Mouse (Mus musculus) heart, adult 9 months (tissue): ENCODE results near the gene Dlst.

Source experiments
- DNase-seq, 2 experiments: peaks; one replicate each; pipeline ENCODE4 v3.0.0; 2022; ENCODE audit warnings: low spot score in 2 of 2

Gene Dlst

DNA sequence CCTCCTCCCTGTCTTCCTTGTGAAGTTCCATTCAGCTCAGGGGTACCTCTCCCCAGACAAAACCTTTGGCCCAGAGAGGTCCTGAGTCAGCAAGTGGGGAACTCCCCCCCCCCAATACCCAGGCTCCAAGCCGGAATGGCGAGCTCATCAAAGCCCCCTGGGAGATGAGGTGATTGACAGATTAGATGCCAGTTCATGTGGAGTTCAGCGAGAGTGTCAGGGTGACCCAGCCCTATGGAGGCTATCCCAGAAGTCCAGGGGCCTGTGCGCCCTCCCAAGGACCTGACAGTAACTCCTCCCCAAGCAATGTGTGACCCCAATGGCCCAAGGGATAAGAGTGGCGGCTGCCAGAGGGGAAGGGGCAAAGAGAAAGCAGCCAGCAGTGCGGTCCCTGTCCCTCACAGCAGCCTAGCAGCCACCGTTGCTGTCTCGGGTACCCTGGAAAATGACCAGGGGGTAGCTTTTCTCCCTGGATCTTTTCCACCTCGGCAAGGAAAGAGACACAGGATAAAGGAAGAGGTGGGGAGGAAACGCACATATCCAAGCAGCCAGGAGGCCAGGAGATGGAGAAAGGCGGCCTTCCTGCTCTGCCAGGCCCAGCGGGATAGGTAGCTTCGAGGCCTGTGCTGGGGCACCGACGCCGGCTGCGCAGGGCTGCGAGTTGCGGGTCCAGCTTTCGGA, 39.8 kb downstream of the Dlst start:
- peak in 1 of 2 experiments; percentile 40 for DNase-seq

DNA sequence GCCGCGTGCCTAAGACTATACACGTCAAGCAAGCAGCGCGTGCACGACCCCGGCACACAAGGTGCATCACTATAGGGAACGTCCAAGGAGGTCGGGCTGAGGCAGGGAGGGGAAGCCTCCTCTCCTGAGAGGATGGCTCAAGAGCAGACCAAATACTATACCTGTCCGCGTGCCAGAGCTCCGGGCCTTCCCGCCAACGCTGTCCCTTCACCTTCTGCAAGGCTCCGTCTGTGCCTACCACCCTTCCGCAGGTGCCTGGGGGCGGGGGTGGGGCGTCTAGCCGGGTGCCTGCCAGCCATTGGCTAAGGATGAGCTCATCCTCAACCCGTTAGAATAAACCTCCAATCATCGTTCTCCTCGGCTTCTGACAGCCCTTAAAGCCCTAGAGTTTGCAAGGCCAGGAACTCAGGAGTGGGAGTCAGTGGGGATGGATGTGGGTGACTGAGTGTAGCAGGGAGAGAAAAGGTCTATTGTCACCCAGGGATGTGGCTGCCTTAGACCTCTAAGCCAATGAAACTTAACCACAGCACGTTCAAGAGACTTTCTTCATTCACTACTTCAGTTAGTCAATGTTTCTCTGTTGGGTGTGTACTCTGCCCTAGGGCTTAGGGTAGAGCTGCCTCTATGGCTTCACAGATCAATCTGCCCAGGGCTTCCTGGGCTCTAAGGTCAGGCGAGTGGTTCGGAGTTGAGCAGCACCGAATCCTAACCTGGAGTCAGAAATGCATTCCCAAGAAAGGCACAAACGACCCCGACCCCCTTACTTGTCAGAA, 40.6 kb downstream of the Dlst start, which contains the start of gene Rps6kl1:
TSS of gene Rps6kl1 (minus strand) at position 263 of the 773 bp plus-strand sequence.
- DNase-seq = peak in 1 of 2 experiments; percentile 60

DNA sequence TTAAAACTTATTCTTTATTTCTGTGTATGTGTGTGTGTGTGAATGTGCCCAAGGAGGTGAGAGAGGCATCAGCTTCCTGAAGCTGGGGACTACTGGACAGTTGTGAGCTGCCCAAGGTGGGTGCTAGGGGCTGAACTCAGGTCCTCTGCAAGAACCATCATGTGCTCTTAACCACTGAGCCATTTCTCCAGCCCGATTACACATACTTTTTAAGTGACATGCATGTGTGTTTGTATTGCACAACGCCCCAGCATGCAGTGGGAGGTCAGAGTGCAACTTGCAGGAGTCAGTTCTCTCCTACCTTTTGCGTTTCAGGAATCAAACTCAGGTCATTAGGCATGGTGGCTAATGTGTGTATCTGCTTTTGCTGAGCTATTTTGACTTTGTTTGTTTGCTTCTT, 42.4 kb downstream of the Dlst start:
- no peak for DNase-seq

GRCm38 (mm10) chr12:85156324-85156723, 45.7 kb downstream of the Dlst start:
- no peak for DNase-seq

- DNase-seq = peak in 1 of 2 experiments; percentile 45
These were observed 47.3 kb downstream of the Dlst start for GRCm38 (mm10) chr12:85157797-85158460.

DNA sequence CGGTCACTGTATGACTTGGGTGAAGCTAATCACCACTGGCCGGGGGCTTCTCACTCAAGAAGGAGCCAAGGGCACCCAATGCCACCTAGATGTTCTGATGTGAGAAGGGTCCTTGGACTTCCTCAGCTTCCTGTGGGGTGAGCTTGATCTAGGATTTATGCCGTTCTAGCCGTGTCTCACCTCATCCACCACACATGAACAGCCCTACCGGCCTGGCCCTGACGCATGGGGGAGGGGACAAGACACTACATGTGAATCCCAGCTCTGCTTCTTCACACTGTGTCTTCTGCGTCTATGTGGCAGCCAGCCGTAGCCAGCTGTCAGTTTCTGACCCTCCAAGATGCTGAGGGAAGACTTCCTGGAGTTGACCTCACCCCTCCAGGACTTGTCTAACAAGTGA, 48.2 kb downstream of the Dlst start:
- DNase-seq = peak in 1 of 2 experiments; percentile 40

GRCm38 (mm10) chr12:85159592-85159991, 49.0 kb downstream of the Dlst start:
- DNase-seq = peak; percentile 80 to 82

DNA sequence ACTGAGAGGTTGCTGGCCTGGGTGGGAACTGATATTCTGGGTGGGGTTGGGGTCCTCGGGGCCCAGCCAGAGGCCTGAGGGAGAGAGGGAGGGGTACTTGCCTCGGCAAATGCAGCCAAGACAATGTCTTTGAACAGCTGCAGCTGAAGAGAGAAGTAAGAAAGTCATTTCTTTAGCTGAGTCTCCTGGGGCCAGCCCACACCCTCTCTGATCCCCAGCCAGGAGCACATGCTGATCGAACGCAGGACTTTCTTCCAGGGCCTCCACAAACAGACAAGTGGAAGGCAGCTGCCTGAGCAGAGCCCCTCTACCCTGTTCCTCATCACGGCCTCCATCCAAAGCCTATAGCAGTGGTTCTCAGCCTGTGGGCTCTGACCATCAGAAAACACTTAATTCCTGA, 54.4 kb downstream of the Dlst start:
- DNase-seq = peak in 1 of 2 experiments; percentile 74

GRCm38 (mm10) chr12:85166631-85167030, 56.0 kb downstream of the Dlst start:
- DNase-seq = no peak

- DNase-seq = peak; percentile 75 to 79
These were observed 58.7 kb downstream of the Dlst start for GRCm38 (mm10) chr12:85169117-85169858.

DNA sequence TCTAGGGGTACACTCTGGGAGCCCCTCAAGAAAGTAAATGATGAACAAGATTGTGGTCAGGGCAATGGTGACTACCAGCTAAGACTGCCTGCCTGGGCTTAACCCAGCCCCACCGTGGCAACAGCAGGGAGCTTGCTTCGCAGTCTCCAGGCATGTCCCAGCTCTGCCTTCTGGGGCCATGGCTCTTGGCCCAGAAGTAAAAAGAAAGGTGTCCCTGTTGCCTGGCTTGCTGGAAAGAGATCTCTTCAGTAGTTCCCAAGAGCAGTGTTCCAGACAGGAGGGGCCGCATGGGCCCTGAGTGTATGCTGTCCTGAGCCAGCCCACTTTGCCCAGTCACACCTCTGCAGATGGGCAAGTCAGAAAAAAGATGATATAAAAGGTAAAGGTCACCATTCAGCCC, 59.2 kb downstream of the Dlst start:
- DNase-seq = no peak

DNA sequence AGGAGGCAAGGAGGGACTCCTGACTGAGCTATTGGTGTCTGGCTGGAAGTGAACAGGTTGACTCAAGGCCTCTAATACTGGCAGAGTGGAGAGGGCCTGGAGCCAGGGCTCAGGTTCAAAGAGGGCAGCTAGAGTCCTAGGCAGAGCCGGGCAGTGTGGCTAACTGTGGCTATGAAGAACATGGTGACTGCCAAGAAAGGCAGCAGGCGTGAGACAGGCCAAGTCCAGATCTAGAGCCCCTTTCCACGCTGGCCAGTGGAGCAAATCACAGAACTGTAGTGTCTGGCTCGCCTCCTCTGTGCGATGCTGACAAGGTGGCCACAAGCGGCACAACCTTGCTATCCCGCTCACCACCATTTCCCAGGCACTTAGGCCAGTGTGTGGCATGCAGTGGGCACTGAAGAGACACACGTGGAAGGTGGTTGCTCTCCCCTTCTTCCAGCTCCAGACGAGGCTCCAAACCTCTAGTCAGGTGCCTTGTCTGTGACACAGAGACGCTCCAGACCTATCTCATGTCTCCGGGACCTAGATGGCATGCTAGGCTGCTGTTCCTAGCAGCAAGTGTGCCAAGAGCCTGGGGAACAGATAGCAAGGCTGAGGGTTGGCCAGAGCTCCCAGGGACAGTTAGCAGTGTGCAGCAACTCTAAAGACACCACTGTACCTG, 59.8 kb downstream of the Dlst start:
- peak in 1 of 2 experiments; percentile 58 for DNase-seq

GRCm38 (mm10) chr12:85170948-85171307, 60.3 kb downstream of the Dlst start:
- DNase-seq = no peak

- no peak for DNase-seq
These were observed 63.4 kb downstream of the Dlst start for GRCm38 (mm10) chr12:85174016-85174415.

DNA sequence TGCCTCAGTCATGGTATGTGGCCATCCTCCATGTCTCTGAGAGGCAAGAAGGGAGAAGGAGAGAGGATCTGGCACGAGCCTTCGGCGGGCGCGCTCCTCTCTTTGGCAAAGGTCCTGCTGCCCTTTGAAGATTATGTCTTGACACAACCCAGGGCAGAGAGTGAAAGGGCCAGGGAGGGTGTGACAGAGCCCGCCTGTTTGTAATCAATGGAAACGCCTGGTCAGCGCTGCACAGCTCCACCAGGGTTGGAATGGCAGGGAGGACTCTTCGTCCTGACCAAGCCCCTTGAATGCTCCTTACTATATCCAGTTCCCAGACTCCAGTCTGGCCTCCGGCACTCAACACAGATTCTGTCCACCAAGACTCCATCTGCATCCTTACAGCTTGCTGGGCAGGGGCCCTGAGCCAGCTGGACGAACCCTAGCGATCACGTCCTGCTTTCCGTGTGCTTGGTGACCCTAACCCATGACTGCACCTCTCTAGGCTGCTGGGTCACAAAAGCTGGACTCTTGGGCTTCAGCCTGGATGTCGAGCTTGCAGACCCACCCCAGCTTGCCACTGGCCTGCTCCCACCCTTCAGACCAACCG, 64.5 kb downstream of the Dlst start:
- DNase-seq = no peak

DNA sequence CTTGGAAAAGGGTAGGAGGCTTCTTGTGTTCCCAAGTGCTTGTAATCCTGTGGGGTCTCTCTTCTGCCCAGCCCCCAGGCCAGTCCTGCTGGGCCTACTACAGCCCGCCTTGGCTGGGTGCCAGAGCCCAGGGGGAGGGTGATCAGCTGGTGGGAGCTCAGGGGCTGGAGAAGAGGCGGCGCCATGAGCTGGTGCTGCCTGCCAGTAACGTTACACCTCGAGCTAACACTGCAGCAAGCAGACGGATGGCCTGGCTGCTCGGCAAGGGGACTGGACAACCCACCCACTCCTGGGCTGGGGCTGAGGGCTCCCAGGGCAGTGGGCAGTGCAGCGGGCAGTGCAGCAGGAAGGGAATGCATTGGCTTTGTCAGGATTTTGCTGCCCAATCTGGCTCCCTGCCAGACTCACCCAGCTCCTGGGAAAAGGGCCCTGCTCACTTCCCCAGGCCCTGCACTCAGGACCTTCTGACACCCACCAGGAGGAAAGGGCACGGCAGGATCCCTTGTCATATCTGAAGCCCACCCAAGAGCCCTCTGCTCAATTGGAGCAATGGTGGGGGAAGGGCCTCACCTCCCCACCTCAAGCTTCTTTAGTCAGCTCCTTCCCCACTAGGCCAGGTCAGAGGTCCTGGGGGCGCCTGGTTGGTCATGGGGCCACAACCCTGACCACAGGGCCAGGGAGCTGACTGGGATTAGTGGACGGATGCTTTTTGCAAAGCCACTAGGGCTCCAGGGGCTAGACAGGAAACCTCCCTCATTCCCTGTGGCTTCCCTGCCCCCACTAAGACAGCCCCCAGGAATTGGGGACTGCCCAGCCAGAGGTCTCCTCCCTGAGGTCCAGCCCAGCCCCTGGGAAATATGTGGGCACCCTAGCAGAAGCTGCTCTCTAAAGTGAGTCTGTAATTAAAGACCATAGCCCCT, 65.6 kb downstream of the Dlst start:
- peak in 1 of 2 experiments; percentile 41 for DNase-seq

- peak; percentile 65 to 69 for DNase-seq
These were observed 66.4 kb downstream of the Dlst start for GRCm38 (mm10) chr12:85176846-85177523.

GRCm38 (mm10) chr12:85177740-85178239, 67.2 kb downstream of the Dlst start, which contains the start of gene Pgf:
Gene Pgf, minus strand, starts transcription at chr12:85177790.
- no peak for DNase-seq

DNA sequence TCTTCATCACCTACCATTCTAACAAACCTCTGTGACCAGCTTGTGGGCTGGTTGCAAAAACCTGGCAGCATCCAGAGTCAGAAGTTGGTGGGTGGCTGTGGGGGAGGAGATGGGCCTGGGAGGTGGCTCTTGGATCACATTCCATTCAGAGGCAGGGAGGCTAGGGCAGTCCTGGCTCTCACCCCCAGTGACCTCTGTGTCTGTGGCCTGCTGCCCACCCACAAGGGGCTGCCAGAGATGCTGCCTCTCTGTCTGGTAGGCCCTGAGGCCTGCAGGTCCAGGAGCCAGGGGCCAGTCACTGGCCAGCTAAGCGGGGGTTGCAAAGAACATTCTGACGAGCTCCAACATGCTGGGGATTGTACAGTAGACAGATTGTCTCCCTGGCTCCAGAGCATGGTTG, 67.7 kb downstream of the Dlst start:
- no peak for DNase-seq
